Mouse (Mus musculus) naive thymus-derived CD4-positive, alpha-beta T cell, adult 2 months (primary cell): ENCODE measurements around the gene Arf1.

Experiments used
- DNase-seq: peaks from one replicate; pipeline ENCODE4 v3.0.0-alpha.2; 2011; ENCODE audit warnings: low read depth

The Arf1 gene

DNA sequence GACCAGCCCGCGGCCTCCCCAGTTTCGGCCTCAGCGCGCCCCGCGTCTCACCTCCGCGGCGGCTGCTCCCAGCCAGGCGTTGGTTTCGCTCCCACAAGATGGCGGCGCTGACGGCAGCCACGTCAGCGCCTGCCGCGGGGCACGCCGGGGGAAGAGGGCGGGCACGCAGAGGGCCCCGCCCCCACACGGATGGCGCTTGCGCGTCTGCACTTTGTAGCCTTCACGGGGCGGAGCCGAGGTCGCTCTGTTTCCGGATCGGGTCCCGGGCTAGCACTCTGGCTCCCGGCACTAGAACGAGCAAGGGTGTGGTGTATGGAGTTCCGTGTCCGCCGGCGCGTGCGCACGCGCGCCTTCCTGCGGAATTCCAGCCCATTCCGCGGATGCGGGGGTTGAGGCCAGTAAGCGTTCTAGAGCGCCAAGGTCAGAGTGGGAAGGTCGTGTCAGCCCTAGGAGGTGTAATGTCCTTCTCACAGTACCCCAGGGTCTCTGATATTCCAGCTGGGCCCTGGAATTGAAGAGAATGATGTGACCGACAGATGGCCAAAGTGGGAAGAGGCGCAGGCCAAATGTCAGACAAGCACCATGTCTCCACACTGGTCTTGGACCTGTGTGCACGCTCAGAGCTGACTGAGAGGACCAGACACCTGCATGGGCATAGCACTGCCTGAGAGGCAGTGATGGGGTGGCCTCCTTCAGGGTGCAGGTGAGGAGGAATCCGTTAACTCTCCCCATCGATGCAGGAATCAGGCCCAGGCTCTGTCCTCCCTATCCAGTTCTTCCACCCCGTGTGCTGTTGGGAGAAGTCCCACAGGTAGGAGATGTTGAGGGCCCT, at the start of gene Arf1:
Gene Arf1 (minus strand): TSS at position 149 of the 832 bp plus-strand sequence.
- peak; percentile 98 for DNase-seq

DNA sequence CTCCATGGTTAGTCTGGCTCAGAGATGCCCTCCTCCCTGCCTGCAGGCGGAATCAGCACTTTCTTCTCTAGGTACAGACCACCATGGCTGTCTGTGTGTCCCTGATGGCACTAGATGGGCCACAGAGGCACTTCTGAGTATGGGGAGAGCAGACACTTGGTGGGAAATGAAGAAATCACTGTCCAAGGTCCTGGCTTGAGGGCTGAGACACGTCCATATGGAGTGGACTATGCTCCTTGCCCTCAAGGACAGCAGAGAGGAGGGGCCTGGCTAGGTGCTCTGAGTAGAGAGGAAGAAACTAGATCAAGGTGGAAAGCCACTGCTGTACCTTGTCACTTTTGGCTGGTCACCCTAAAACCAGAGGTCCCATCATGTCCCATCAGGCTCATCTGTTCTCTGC, 48.8 kb upstream of the Arf1 start:
- no peak for DNase-seq

DNA sequence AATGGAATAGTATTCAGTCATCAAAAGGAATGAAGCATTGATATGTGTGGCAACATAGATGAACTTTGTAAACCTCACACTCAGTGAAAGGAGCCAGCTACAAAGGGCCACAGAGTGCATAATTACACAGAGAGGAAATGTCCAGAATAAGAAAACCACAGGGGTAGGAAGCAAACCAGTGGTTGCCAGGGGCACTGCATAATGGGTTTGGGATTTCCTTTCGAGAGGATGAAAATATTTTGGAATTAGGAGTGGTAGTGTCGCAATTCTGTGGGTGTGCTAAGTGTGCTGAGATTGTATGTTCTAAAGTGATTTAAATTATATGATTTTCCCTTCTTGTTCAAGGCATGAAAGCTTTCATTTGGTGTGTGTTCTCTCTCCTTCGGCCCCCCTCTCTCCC, 46.1 kb upstream of the Arf1 start:
- no peak for DNase-seq

DNA sequence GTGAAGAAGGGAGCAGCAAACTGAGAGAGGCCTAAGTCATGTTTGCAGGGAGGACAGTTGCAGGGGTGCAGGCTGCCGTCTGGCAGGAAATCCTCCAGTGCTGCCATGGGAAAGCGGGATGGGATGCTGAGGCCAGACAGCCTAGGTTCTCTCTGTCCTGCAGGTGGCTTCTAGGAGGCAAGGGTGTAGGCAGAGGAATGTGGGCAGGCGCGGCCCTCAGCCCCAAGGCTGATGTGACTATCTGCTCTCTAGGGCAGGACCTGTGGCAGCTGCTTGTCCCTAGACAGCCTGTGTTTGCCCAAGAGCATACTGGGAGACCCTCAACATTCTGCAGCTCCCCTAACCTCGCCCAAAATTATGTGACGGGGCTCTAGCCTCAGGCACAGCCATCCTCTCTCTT, 38.7 kb upstream of the Arf1 start:
- DNase-seq, result no peak

DNA sequence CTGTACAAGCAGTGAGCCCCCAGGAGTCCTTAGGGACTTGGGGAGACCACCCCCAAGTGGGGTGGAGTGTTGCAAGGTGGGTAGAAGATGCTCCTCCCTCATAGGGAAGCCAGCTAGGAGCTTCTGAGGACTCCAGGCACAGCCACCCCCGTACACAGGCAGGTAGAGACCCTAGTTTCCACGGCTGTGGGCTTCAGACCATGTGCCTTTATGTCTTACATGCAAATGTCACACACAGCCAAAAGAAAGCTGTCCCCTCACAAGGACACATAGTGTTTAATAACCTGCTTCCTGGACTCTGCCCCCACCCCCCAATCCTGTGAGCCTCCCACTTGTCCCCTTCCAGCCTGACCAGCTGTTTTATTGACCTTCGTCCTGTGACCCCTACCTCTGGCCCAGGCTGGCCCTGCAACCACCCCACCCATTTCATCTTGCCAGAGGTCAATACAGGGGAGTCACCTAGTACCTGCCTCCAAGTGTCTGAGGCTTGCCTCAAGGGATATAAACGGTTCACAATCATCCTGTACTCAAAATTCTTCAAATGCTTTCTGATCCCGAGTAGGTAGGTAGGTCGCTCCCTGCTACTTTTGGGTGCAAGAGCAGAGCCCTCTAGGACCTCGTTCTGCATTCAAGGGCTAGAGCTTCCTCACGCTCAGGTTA, 37.2 kb upstream of the Arf1 start:
- DNase-seq, result no peak

DNA sequence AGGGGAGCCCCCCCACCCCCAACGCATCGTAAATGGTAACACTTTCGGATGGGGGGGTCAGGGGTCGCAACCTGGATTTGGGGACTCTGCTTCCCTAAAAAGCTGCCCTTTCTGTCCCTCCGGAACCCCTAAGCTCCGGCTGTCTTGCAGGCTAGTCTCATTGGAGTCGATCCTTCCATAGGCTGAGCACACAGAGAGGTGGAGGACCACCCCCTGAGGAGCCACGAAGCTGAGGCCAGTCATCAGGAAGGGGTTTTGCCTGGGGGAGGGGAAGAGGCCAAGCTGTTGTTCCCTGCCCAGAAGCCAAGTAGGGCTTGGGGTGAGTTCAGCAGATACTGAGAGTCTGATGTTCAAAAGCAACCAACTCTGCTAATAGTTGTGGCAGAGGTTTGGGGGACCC, 36.5 kb upstream of the Arf1 start:
- no peak for DNase-seq

DNA sequence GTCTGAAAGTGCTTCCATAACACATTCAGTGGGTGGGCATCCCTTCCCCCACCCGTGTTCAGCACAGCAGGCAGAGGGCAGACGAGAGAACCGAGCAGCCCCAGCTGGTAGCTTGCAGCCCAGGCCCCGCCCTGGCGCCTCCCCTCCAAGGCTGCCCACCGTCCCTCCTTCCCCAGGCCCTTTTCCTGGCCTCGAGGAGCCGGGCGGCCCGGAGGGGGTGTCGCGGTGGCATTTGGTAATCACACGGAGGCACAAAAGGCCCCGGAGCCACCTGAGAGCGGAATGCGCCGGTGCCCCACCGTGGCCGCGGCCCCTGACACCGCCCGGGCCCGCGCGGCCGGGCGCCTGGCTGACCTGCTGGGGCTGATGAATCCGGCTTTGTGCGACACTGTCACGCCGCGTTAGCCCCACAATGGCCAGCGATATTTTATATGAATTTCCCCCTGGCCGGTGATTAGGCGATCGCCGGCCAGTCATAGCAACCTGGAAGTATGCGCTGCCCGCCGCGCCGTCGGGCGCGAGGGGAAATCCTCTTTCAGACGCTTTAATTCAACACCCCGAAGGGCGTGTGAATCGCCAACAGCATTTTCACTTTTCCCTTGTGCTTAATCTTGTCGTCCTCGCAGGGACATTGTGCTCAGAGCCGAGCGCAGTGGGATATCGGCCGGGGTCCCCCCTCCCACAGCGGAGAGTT, 35.9 kb upstream of the Arf1 start:
- DNase-seq, result no peak

DNA sequence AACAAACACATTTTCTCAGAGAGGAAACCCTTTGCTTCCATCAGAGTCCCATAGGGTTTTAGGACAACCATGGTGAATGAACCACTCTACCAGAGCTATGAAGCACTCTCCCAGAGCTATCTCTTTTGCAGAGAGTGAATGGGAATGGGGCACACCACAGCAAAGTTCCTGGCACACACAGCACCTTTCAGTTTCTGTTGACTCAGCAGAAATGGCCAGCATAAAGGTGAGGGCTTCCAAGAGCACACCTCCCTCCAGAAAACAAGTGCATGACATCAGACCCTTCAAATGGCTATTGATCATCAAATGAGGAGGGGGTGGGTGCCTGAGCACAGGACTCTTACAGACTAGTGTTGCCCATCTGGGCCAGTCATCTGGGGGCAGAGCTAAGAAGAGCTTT, 34.2 kb upstream of the Arf1 start:
- DNase-seq, result no peak

DNA sequence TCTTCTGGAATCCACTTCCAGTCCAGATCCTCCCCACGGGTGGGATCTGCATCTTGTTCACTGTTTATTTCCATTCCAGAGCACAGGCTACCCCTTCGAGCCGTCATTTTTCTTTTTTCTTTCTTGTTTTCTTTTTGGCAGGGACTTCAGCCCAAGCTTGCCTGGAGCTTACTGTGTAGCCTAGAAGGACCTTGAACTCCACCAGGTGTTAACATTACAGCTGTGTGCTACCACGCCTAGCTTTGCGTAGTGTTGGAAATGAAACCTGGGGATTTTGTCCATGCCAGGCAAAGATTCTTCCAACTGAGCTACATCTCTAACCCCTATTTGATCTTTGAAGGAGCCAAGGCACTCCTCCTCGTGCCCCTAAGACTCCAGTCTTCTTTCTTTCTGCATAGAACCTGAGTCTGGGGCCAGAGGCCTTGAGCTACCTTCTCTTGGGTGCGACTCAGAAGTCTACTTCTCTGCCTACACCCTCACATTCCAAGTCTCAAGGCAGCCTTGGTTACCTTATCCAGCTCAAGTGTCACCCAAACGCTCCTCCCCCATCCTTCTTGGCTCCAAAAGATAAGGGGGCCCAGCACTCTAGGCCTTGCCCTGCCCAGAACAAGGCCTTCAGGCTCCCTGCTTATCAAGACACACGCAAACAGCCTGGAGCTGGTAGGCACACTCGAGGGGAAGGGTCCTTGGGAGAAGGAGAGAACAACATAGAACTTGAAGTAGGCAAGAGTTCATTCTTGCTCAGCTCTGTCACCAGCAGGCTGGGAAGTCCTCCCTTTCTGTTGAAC, 32.8 kb upstream of the Arf1 start:
- DNase-seq, result no peak

DNA sequence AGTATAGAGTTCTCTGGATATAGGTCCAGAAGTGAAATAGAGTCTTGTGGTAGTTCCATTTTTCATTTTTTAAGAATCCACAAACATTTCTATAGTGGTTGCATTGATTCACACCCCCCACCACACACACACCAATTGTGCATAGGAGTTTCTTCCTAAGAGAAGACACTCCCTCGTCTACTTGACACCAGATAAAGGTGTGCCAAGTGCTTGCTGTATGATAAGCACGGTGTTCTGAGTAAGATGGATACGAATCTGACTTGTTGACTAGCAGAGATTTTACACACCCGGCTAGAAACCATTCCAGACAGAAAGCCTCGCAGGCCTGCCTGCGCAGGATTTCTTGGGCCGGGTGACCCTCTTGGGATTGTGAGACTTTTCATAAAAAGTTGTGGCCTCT, 31.6 kb upstream of the Arf1 start:
- no peak for DNase-seq

DNA sequence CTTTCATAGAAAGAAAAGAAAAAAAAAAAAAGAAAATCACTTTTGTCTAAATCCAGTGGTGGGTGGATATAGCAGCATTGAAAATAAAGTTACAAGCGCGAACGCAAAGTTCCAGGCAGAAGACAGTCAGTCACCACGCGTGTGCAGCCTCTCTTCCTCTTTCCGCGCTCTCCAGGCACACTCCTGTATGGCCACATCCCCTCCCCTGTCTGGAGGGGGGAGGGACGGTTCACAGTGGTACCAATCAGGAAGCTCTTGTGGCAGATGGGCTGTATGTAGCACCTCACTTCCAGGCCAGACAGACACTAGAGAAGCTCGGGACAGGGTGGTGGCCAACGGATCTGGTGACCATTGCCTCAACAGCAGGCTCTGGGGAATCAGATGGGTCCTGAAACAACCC, 20.0 kb upstream of the Arf1 start:
- no peak for DNase-seq

DNA sequence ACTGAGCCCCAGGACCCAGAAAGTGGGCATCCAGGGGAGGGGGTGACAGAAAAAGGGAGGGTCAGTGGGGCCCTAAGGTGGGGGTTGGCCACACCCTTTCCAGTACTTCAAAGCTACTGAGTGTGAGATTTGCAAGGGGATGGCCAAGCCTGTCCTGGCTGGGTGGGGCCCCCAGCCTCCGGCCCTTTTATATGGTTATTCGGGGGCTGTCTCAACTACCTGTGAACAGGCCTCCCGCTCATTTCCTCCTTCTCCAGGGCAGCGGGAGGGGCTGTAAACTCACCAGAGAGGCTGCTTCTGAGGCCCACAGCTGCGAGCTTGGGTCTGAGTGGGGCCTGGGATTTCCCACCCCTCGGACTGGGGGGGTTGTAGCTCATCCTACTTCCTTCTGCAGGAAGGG, 15.8 kb upstream of the Arf1 start:
- DNase-seq, result no peak

DNA sequence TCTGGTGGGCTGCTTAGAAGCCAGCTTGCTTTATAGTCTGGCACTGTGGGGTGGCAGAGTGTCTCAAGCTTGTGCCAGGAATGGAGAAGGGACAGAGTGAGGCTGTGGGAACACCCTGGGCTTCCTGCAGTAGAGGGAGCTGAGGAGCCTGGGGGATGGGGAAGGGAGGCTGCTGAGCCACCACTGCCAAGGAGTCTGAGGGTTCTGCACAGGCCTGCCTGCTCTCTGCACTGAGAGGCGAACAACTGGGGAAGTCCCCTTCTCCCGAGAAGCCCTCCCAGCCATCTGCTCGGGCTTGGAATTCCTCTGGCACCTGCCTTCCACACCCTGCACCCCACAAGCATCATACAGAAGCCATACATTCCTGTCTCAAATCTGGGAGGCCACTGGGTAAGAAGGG, 13.8 kb upstream of the Arf1 start:
- no peak for DNase-seq

DNA sequence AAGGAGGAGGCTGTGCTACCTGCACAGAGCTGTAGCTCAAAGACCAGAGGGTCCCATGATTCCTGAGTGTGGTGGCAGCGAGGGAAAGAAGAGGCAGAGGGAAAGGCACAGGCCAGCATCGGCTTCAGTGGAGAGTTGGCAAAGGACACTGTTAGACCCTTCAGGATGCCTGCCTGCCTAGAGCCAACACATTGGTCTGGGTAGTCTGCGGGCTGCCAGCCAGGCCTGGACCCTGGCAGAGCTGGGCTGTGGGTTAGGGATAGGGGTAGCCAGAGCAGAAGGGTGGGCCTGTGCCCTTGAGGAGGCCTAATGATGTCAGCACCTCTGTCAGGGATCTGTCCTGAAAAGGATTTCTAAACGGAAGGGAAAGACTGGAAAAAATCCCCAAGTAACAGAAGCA, 11.7 kb upstream of the Arf1 start:
- DNase-seq, result no peak

DNA sequence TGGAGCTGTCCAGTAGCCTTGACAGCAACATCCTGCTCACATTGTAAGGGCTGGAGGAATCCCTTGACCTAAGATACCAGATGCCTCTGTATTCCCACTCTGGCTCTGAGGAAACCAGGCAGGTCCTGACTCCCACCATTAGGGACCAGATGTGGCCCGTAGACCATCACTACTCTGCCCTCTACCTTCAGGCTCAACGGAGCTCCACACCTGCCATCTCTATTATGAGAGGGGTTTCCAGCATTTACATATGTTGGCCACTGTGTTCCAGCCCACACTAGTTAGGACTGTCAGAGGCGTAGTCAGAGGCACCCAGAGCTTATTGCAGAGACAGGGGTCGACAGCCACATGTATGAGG, 11.3 kb upstream of the Arf1 start:
- no peak for DNase-seq

DNA sequence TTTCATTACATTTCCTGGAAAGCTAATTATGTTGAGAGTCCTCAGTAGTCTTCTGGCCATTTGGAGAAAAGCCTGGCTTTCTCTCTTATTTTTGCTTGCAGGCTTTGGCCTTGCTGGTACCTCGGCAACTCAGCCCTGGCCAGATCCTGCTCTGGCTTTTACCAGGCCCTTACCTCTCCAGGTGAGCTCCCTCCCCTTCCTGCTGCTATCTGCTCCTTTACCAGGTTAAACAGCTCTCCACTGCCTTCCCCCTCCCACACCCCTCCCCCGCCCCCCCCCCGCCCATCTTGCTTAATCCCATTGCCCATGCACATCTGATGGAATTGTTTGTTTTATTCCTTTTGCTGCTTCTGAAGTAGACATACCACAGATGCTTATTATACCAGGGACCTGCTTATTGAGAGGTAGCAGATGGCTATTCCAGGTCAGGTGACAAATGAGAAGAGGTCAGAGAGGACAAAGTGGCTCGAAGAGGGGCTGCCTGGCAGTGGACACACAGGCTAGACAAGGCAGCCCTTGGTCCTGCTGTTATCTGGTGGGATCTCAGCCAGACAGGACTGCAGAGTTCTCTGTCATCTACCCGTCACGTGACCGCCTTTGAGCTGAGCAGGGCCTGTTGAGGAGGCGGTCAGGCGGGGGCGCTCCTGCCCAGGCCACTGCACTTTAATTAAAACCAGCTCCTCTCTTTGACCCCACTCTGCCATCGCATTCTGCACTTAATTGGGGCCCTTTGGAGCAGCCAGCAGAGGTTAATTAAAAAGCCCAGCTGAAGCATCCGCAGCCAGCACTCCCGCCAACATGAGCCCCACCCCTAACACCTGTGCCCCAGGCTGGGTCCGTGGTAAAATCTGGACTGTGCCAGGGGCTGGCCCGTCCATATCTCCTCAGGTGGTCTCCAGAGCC, 10.7 kb upstream of the Arf1 start:
- DNase-seq, result peak; percentile 39

DNA sequence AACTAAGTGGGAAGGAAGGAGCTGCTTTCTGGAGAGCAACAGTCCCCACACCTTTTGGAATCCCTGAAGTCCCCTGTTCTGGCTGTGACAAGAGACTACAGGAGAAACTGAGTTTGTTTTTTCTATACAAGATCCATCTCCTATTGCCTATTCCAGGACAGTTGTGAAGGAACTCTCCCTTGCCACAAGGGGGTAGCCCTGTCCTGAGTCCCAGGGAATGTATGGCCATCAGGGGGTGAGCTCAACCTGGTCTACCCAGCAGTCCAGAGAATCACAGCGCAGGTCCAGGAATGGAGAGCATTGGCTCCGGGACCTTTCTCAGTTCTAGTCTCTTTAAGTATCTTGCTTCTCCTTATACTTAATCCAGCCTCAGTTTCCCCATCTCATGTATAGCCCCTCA, 4.7 kb upstream of the Arf1 start:
- DNase-seq, result no peak

DNA sequence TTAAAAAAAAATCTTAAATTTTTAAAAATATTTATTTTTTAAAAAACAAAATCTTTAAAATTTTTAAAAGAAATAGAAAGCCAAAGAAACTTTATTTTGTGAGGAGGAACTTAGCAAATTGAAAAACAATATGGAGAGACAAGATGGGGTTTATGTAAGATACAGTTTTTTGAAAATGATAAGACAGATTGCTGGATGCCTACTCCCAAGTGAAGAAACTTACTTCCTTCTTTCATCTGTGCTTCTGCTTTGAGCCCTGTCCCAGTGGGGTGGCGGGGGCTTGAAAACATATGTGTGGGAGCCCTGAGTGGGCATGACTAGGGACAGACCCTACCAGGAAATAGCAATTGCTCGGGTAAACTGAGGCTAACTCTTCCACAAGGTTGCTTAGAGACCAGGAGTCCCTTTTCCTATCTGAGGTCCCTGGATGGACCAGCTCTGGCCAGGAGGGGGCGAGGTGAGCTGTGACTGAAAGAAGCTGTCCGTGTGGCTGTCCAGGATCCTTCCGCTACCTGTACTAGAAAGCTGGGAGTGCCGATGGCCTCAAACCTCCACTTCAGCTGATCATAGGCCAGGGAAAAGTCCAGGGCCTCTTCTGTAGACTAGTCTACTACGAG, 2.2 kb upstream of the Arf1 start:
- DNase-seq, result peak; percentile 73

DNA sequence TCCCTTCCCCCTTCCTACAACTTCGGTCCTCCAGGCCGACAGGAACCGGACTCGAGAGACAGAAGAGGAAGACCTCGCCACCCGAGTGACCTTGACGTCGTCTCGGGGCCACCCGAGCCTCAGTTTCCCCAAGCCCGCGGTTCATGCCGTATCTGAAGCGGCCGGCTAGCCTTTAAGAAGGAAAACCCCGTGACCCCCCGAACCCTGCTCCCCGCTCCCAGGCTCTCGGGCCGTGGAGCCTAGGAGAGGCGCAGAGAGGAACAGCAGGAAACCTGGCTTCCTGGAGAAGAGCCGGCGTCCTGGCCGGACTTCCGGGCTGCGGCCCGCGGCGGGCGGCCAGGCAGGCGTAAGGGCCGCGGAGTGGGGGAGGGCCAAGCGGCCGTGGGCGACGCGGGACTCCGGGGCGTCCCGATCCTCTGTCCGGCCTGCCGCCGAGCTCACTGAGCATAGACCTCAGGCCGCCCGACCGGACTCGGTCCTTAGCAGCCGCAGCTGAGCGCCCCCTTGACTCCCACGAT, 407 bp downstream of the Arf1 start:
- no peak for DNase-seq

DNA sequence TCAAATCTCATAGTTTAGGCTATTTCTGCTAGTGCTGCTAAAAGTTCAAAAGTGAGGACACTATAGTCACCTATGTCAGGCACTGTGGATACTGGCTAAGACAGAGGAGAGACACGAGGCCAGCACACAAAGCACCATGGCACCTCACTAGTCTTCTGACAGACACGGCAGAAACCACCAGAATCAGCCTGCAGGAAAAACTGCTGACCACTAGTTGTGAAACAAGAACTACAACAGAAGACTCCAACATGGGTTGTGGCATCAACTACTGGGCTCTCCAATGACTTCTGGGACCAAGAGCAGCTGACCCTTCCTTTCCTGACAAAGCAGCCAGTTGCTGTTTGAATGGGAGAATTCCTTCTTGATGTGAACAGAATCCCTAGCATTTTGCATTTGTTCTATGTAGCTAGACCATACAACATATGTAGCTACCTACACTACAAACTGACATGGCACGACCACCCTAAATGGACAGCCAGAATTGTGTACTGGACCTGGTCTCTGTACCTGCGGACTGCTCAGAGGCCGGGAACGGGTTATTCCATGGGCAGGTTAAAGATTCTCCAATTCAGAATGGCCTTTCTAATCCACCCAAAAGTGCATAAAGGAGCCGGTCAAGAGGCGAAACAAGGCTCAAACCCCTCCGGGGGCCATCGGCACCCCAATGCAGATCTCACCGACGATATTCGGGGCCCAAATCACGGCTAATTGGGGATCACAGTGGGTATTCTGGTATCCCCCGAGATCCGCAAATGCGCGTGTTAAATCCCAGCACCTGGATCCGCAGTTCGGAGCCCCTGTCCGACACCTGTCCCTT, 1.1 kb downstream of the Arf1 start:
- peak; percentile 39 for DNase-seq
